Mouse (Mus musculus): ENCODE data around the gene Thumpd1.

Gene Thumpd1

GRCm38 (mm10) chr7:119670925-119671324, 49.7 kb downstream of the Thumpd1 start:
- no peak for DNase-seq (ENCODE audit: low spot score in 2 of 2)

GRCm38 (mm10) chr7:119670395-119670794, 50.2 kb downstream of the Thumpd1 start:
- DNase-seq (ENCODE audit: low spot score in 2 of 2): no peak

- DNase-seq (ENCODE audit: low spot score in 2 of 2): no peak
Observed at GRCm38 (mm10) chr7:119667893-119668292, 52.7 kb downstream of the Thumpd1 start.

All from urinary bladder, adult 18-20 months (tissue).